Mouse (Mus musculus) liver, adult 2 months (tissue): ENCODE results near the gene Slc47a1. TPM values are rescaled to one million over a fixed set of nuclear protein-coding genes. Genes with fewer than 3 reads are reported as not detected.

Experiments
- DNase-seq: peaks from one replicate; pipeline ENCODE4 v3.0.0-alpha.2; 2011; ENCODE audit warnings: low read depth, low spot score; ENCODE audit errors: extremely low read depth
- H3K27ac ChIP-seq: fragments of 200-500 bp; replicated peaks from 2 replicates; pipeline ENCODE4 v1.5.1; 2012; ENCODE audit warnings: low read depth, mild to moderate bottlenecking, control low read depth, inconsistent platforms, low read length; ENCODE audit not compliant: insufficient read depth
- H3K27me3 ChIP-seq: fragments of 200-500 bp; 2 replicates; pipeline ENCODE4 v1.6.1; 2012; ENCODE audit warnings: mild to moderate bottlenecking, moderate library complexity, low read length, inconsistent platforms; ENCODE audit not compliant: control insufficient read depth, insufficient read depth
- H3K36me3 ChIP-seq: fragments of 200-500 bp; 2 replicates; pipeline ENCODE4 v1.6.1; 2012; ENCODE audit warnings: low read length, inconsistent platforms; ENCODE audit not compliant: control insufficient read depth, insufficient read depth
- H3K4me1 ChIP-seq: fragments of 200-500 bp; 2 replicates; pipeline ENCODE4 v1.6.1; 2011; ENCODE audit warnings: low read length; ENCODE audit not compliant: control insufficient read depth, insufficient read depth
- H3K4me3 ChIP-seq: fragments of 200-500 bp; 2 replicates; pipeline ENCODE4 v1.5.1; 2011; ENCODE audit warnings: low read depth, mild to moderate bottlenecking, control low read depth, low read length, moderate library complexity; ENCODE audit not compliant: insufficient read depth
- H3K79me2 ChIP-seq: fragments of 200-500 bp; 2 replicates; pipeline ENCODE4 v1.6.1; 2012; ENCODE audit warnings: inconsistent platforms, mild to moderate bottlenecking, low read length, moderate library complexity; ENCODE audit not compliant: control insufficient read depth, insufficient read depth
- H3K9ac ChIP-seq: fragments of 200-500 bp; 2 replicates; pipeline ENCODE4 v1.6.1; 2012; ENCODE audit warnings: low read depth, mild to moderate bottlenecking, control low read depth, inconsistent platforms, low read length
- CTCF ChIP-seq: fragments of 200-500 bp; IDR thresholded peaks from 2 replicates; pipeline ENCODE4 v1.5.1; 2011; ENCODE audit warnings: low read depth, low read length, control low read depth
- POLR2A ChIP-seq: fragments of 200-500 bp; IDR thresholded peaks from 2 replicates; pipeline ENCODE4 v1.6.1; 2011; ENCODE audit warnings: low read length, control low read depth; ENCODE audit not compliant: insufficient read depth; ENCODE audit errors: extremely low read depth
- WGBS: fragments of 180-500 bp; shearing (Covaris S2); methylation state at CpG from one replicate; pipeline ENCODE4 v1.1.7; 2018; 5-methylcytosine and 5-hydroxymethylcytosine counted together
- polyA plus RNA-seq: library from polyadenylated mRNA; depleted of rRNA; stranded (reverse); fragments of >200 nt; gene quantifications from 2 replicates; pipeline ENCODE4 v1.2.3, GENCODE M21; 2012
- total RNA-seq: library from RNA; depleted of rRNA; stranded (reverse); fragments of >200 nt; gene quantifications from 2 replicates; pipeline ENCODE4 v1.2.3, GENCODE M21; 2014

The Slc47a1 gene
- total and polyA plus RNA-seq, 2 experiments: 151 to 169 TPM

DNA sequence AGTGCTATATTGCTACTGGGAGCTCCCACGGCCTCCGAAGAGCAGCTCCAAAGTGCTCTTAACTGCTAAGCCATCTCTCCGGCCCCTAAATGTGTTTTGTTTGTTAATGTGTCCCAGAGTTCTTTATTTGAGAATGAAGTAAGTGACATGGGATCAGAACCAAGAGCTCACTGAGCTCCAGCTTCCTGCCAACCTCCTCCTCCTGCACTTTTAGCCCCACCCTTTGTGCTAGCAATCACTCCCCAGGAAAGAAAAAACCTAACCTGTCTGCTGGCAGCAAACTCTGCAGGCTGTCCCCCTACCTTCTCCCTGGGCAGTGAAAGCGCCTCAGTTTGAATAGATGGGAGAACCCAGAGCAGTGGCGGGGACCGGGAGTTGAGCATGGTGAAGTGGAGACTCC lies 22.0 kb downstream of the Slc47a1 start:
- WGBS: 52% methylated on average over 6 of the region's 6 CpGs
- TF ChIP-seq POLR2A (no peak), CTCF (no peak)
- peaks cover 12% of the 10 kb centered on the region for H3K36me3 ChIP-seq
- H3K27me3 ChIP-seq: no peaks in the 10 kb centered on the region
- no peaks in the 10 kb centered on the region for H3K79me2 ChIP-seq
- H3K9ac ChIP-seq: 0 out of 2 replicates have a peak overlapping the region, but pooled peaks have one; percentile 18
- H3K27ac ChIP-seq: peak overlapping the region; percentile 65
- DNase-seq: peak; percentile 93
- H3K4me3 ChIP-seq: no peak overlapping the region
- peaks cover 15% of the 10 kb centered on the region for H3K4me1 ChIP-seq

DNA sequence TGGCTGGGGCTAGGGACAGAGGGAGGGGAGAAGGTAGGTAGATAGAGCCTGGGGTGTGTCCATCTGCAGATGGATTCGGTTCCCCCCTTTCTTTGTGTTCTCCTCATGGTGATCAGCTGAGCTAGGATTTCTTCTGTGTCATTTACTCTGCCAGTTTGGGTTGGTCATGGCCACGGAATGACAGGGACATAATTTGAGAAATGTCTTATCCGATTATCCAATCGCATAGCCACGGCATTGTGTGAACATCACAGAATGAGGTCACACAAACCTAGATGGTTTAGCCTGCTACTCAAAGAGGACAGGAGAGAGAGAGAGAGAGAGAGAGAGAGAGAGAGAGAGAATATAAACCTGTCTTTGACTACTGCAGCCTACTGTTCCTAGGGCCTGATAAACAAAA lies 22.8 kb downstream of the Slc47a1 start:
- Histone ChIP-seq H3K4me1 (peaks cover 15% of the 10 kb centered on the region), H3K79me2 (no peaks in the 10 kb centered on the region), H3K36me3 (peaks cover 10% of the 10 kb centered on the region), H3K27ac (peak overlapping the region; percentile 64), H3K4me3 (no peak overlapping the region), H3K27me3 (no peaks in the 10 kb centered on the region), H3K9ac (0 out of 2 replicates have a peak overlapping the region, but pooled peaks have one; percentile 11)
- 68% methylated on average over 5 of the region's 5 CpGs for WGBS
- DNase-seq: no peak
- TF ChIP-seq POLR2A (no peak), CTCF (no peak)

DNA sequence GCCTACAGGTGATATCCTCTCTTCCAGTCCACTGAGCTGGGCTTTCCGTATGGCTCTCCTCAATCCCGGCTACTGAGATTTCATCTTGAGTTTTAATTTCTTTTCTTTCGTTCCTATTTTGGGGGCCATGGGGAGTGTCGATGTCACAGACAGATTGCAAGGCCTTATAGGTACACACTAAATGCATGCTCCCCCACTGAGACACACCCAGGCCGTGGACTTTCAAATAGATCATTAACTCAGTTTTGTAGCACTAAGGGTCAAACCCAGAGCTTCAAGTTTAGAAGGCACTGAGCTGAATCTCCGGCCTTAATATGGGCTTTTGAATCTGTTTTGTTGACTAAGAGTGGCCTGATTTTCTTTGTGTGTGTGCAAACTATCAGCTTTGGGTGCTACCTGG lies 23.8 kb downstream of the Slc47a1 start:
- peak overlapping the region; percentile 47; the same call in 1 of the 2 replicates for H3K27ac ChIP-seq
- DNase-seq: peak; percentile 87
- H3K36me3 ChIP-seq: peaks cover 5% of the 10 kb centered on the region
- H3K9ac ChIP-seq: no peak overlapping the region
- H3K79me2 ChIP-seq: no peaks in the 10 kb centered on the region
- H3K27me3 ChIP-seq: no peaks in the 10 kb centered on the region
- no peak for TF ChIP-seq CTCF
- TF ChIP-seq POLR2A: no peak
- WGBS: 28% methylated on average over 6 of the region's 6 CpGs
- no peak overlapping the region for H3K4me3 ChIP-seq
- peaks cover 15% of the 10 kb centered on the region for H3K4me1 ChIP-seq

DNA sequence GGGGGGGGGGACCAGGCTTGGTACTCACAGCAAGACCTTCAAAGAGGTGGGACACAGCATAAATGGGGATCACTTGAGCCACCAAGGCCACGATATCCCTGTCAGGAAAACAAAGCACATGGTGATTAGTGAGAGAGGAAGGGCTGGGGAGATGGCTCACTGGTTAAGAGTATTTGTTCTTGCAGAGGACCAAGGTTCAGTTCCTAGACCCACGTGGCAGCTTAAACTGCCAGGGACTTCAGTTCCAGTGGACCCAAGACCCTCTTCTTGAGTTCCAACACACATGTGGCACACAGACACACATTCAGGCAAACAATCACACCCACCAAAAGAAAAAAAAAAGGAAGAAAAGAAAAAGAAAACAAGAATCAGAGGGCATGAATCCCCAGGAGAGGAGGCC lies 25.1 kb downstream of the Slc47a1 start:
- Histone ChIP-seq H3K9ac (no peak overlapping the region), H3K36me3 (peaks cover 9% of the 10 kb centered on the region), H3K27me3 (no peaks in the 10 kb centered on the region), H3K27ac (no peak overlapping the region), H3K4me3 (no peak overlapping the region), H3K4me1 (peaks cover 15% of the 10 kb centered on the region), H3K79me2 (no peaks in the 10 kb centered on the region)
- 35% methylated on average over 2 of the region's 2 CpGs for WGBS
- DNase-seq: peak; percentile 48
- TF ChIP-seq POLR2A (no peak), CTCF (no peak)

DNA sequence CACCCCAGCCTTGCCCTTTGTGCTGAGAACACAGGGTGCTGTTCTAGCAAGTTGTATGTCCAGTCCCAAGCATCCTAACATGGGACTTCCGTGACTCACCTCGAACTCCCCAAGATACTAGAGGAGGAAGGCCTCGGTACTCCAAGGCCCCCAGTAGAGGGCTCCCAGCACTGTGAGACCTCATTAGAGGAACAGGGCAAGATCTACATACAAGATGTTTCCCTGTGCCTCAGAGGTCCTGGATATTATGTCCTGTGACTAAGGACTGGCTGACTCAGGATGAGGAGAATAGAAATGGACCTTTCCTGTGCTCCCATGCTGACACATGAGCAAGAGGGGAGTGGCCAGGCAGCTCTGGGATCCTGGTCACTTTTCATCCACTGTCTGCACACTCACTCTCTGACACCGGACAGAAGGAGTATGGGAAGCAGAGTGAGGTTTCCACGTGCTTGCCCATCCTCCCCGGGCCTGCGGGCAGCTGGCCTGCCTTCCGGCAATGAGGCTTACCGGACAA lies 25.9 kb downstream of the Slc47a1 start:
- no peak overlapping the region for H3K27ac ChIP-seq
- no peaks in the 10 kb centered on the region for H3K79me2 ChIP-seq
- H3K36me3 ChIP-seq: peaks cover 14% of the 10 kb centered on the region
- DNase-seq: no peak
- WGBS: 77% methylated on average over 9 of the region's 9 CpGs
- no peak overlapping the region for H3K9ac ChIP-seq
- no peaks in the 10 kb centered on the region for H3K27me3 ChIP-seq
- no peak overlapping the region for H3K4me3 ChIP-seq
- no peak for TF ChIP-seq POLR2A
- TF ChIP-seq CTCF: 0 out of 2 replicates have a peak, but pooled peaks have one; percentile 4
- H3K4me1 ChIP-seq: peaks cover 15% of the 10 kb centered on the region

DNA sequence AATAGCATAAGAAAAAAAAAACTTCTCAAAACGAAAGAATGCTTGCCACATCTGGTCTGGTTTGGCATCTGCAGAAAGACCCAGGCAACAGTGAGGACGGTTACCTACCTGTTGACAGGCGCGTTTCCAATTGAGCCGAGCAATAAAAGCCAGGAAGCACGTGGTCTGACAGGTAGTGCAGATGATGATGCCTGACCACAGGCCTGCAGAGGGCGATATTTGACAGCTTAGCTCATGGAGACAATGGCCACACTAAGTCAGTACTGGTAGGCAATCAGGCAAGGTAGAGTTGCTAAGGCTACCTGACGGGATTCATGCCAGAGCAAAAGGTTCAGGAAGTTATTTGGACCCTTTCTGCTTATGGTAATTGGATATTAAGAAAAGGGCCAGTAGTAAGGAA lies 28.8 kb downstream of the Slc47a1 start:
- no peak overlapping the region for H3K27ac ChIP-seq
- DNase-seq: peak; percentile 78
- WGBS: 15% methylated on average over 8 of the region's 8 CpGs
- no peak overlapping the region for H3K9ac ChIP-seq
- no peak overlapping the region for H3K4me3 ChIP-seq
- H3K4me1 ChIP-seq: 0 out of 2 replicates have a peak, but pooled peaks cover 3% of the 10 kb centered on the region
- no peaks in the 10 kb centered on the region for H3K27me3 ChIP-seq
- H3K79me2 ChIP-seq: no peaks in the 10 kb centered on the region
- TF ChIP-seq CTCF: peak; percentile 89
- no peak for TF ChIP-seq POLR2A
- peaks cover 28% of the 10 kb centered on the region for H3K36me3 ChIP-seq
